Mouse (Mus musculus) stomach, embryonic 16.5 days (tissue): ENCODE results near the gene Tmem101. TPM values are rescaled to one million over a fixed set of nuclear protein-coding genes. Genes with fewer than 3 reads are reported as not detected.
"Not testable (repeated sequence)": the region's sequence is repeated elsewhere in the genome, so short reads cannot be mapped to it uniquely, and the experiment has no call there.

ENCODE experiments used
- ATAC-seq: fragments of 200-750 bp; cut with Nextera tagmentation; 2 replicates; pipeline ENCODE4 v1.8.0; 2017; ENCODE audit warnings: moderate number of reproducible peaks, moderate TSS enrichment; ENCODE audit not compliant: insufficient read depth, low FRiP score
- H3K27ac ChIP-seq: fragments of 300-500 bp; sonication (generic); 2 replicates; pipeline ENCODE4 v1.5.1; 2014; ENCODE audit warnings: low read length
- H3K27me3 ChIP-seq: fragments of 300-500 bp; sonication (generic); 2 replicates; pipeline ENCODE4 v1.6.1; 2014; ENCODE audit warnings: low read length, control low read depth, mixed read lengths; ENCODE audit not compliant: control insufficient read depth, insufficient read depth
- H3K36me3 ChIP-seq: fragments of 300-500 bp; sonication (generic); 2 replicates; pipeline ENCODE4 v1.6.1; 2014; ENCODE audit warnings: low read length; ENCODE audit not compliant: control insufficient read depth, insufficient read depth
- H3K4me1 ChIP-seq: fragments of 300-500 bp; sonication (generic); 2 replicates; pipeline ENCODE4 v1.6.1; 2014; ENCODE audit warnings: low read length, control low read depth, mixed read lengths; ENCODE audit not compliant: control insufficient read depth, insufficient read depth
- H3K4me2 ChIP-seq: fragments of 300-500 bp; sonication (generic); 2 replicates; pipeline ENCODE4 v1.6.1; 2014; ENCODE audit warnings: low read depth, low read length, mixed read lengths
- H3K4me3 ChIP-seq: fragments of 300-500 bp; sonication (generic); replicated peaks from 2 replicates; pipeline ENCODE4 v1.5.1; 2014; ENCODE audit warnings: mild to moderate bottlenecking, low read length
- H3K9ac ChIP-seq: fragments of 300-500 bp; sonication (generic); 2 replicates; pipeline ENCODE4 v1.6.1; 2014; ENCODE audit warnings: low read length
- H3K9me3 ChIP-seq: fragments of 300-500 bp; sonication (generic); replicated peaks from 2 replicates; pipeline ENCODE4 v1.6.1; 2016; ENCODE audit warnings: low read length, control low read depth; ENCODE audit not compliant: control insufficient read depth
- WGBS: fragments of 180-500 bp; shearing (Covaris S2); extraction: QIAGEN DNeasy Blood & Tissue Kit; methylation state at CpG from one replicate; pipeline ENCODE4 v1.1.7; 2014; 5-methylcytosine and 5-hydroxymethylcytosine counted together
- polyA plus RNA-seq: library from polyadenylated mRNA; unstranded; fragments of >200 nt; fragmentation: Nextera tagmentation; extraction: Ambion mirVana; gene quantifications from 2 replicates; pipeline ENCODE4 v1.2.1, GENCODE M21; 2015

Gene Tmem101
- polyA plus RNA-seq, 1 experiment from 2014 or later: 29.0 TPM

GRCm38 (mm10) chr11:102159781-102160180 lies 3.6 kb upstream of the Tmem101 start:
- 0 out of 2 replicates have a peak, but pooled peaks have one; percentile 9 for ATAC-seq
- no peak overlapping the region for H3K4me3 ChIP-seq
- H3K36me3 ChIP-seq: peaks cover 12% of the 10 kb centered on the region; the same call in 1 of the 2 replicates
- no peaks in the 10 kb centered on the region for H3K27me3 ChIP-seq
- no peaks in the 10 kb centered on the region for H3K9me3 ChIP-seq
- no peak overlapping the region for H3K27ac ChIP-seq
- no peak overlapping the region for H3K9ac ChIP-seq
- whole genome bisulfite sequencing: 77% methylated on average over 5 of the region's 5 CpGs
- H3K4me2 ChIP-seq: no peak overlapping the region
- peaks cover 9% of the 10 kb centered on the region for H3K4me1 ChIP-seq

- H3K4me3 ChIP-seq, H3K27ac ChIP-seq, H3K4me2 ChIP-seq, H3K9ac ChIP-seq, H3K4me1 ChIP-seq, H3K27me3 ChIP-seq, ATAC-seq, H3K9me3 ChIP-seq: not testable (repeated sequence)
- WGBS: 81% methylated on average over 2 of the region's 2 CpGs
- H3K36me3 ChIP-seq: peaks cover 15% of the 10 kb centered on the region; the same call in 1 of the 2 replicates
Observed at GRCm38 (mm10) chr11:102158024-102158423, 1.8 kb upstream of the Tmem101 start.

- no peak overlapping the region for H3K4me2 ChIP-seq
- 14% methylated on average over 1 of the region's 1 CpGs for whole genome bisulfite sequencing
- H3K27me3 ChIP-seq: no peaks in the 10 kb centered on the region
- peaks cover 10% of the 10 kb centered on the region for H3K4me1 ChIP-seq
- peaks cover 10% of the 10 kb centered on the region; the same call in 1 of the 2 replicates for H3K36me3 ChIP-seq
- no peak overlapping the region for H3K4me3 ChIP-seq
- H3K27ac ChIP-seq: no peak overlapping the region
- H3K9me3 ChIP-seq: no peaks in the 10 kb centered on the region
- H3K9ac ChIP-seq: no peak overlapping the region
- no peak for ATAC-seq
Observed at GRCm38 (mm10) chr11:102156786-102157089, 534 bp upstream of the Tmem101 start.

- H3K4me1 ChIP-seq: no peaks in the 10 kb centered on the region
- peaks cover 45% of the 10 kb centered on the region for H3K27me3 ChIP-seq
- ATAC-seq: no peak
- 12% methylated on average over 34 of the region's 34 CpGs for WGBS
- no peak overlapping the region for H3K4me3 ChIP-seq
- H3K27ac ChIP-seq: no peak overlapping the region
- no peaks in the 10 kb centered on the region for H3K9me3 ChIP-seq
- H3K36me3 ChIP-seq: no peaks in the 10 kb centered on the region
- no peak overlapping the region for H3K9ac ChIP-seq
- 0 out of 2 replicates have a peak overlapping the region, but pooled peaks have one; percentile 7 for H3K4me2 ChIP-seq
Observed at GRCm38 (mm10) chr11:102147213-102147989, 8.8 kb downstream of the Tmem101 start.

- Histone ChIP-seq H3K4me2 (no peak overlapping the region), H3K4me1 (no peaks in the 10 kb centered on the region), H3K27me3 (peaks cover 45% of the 10 kb centered on the region), H3K36me3 (no peaks in the 10 kb centered on the region), H3K9me3 (no peaks in the 10 kb centered on the region), H3K4me3 (peak overlapping the region; percentile 30), H3K9ac (0 out of 2 replicates have a peak overlapping the region, but pooled peaks have one; percentile 25), H3K27ac (no peak overlapping the region)
- WGBS: 10% methylated on average over 17 of the region's 17 CpGs
- ATAC-seq: no peak
Observed at GRCm38 (mm10) chr11:102146531-102146930, 9.7 kb downstream of the Tmem101 start.

- Histone ChIP-seq H3K4me3 (peak overlapping the region; percentile 30), H3K9ac (no peak overlapping the region; the same call in 1 of the 2 replicates), H3K27me3 (peaks cover 45% of the 10 kb centered on the region), H3K9me3 (no peaks in the 10 kb centered on the region), H3K4me1 (no peaks in the 10 kb centered on the region), H3K36me3 (no peaks in the 10 kb centered on the region), H3K27ac (no peak overlapping the region), H3K4me2 (peak overlapping the region; percentile 44)
- no peak for ATAC-seq
- WGBS: 9% methylated on average over 16 of the region's 16 CpGs
Observed at GRCm38 (mm10) chr11:102146005-102146404, 10.2 kb downstream of the Tmem101 start.

- H3K36me3 ChIP-seq: no peaks in the 10 kb centered on the region
- WGBS: 2% methylated on average over 50 of the region's 50 CpGs
- H3K4me3 ChIP-seq: peak within 1 kb of the TSS; percentile 30
- H3K27ac ChIP-seq: no peak within 1 kb of the TSS
- no peaks in the 10 kb centered on the region for H3K4me1 ChIP-seq
- 0 out of 2 replicates have a peak, but pooled peaks have one; percentile 8 for ATAC-seq
- H3K4me2 ChIP-seq: peak within 1 kb of the TSS; percentile 44
- peak within 1 kb of the TSS; percentile 17; the same call in 1 of the 2 replicates for H3K9ac ChIP-seq
- H3K27me3 ChIP-seq: peaks cover 45% of the 10 kb centered on the region
- no peaks in the 10 kb centered on the region for H3K9me3 ChIP-seq
Observed at GRCm38 (mm10) chr11:102145471-102146001, 10.7 kb downstream of the Tmem101 start, which contains the start of gene Nags. TSS of gene Nags (plus strand) at chr11:102145513.

- Histone ChIP-seq H3K4me3 (peak overlapping the region; percentile 30), H3K9me3 (no peaks in the 10 kb centered on the region), H3K9ac (peak overlapping the region; percentile 17; the same call in 1 of the 2 replicates), H3K27me3 (peaks cover 45% of the 10 kb centered on the region), H3K4me1 (no peaks in the 10 kb centered on the region), H3K4me2 (peak overlapping the region; percentile 44), H3K36me3 (no peaks in the 10 kb centered on the region), H3K27ac (no peak overlapping the region)
- peak; percentile 63; the same call in 1 of the 2 replicates for ATAC-seq
- WGBS: 29% methylated on average over 13 of the region's 13 CpGs
Observed at GRCm38 (mm10) chr11:102144957-102145470, 11.2 kb downstream of the Tmem101 start.

- H3K4me3 ChIP-seq: no peak overlapping the region
- peak; percentile 54; the same call in 1 of the 2 replicates for ATAC-seq
- no peaks in the 10 kb centered on the region for H3K4me1 ChIP-seq
- H3K4me2 ChIP-seq: no peak overlapping the region
- no peak overlapping the region for H3K27ac ChIP-seq
- H3K9ac ChIP-seq: no peak overlapping the region
- no peaks in the 10 kb centered on the region for H3K9me3 ChIP-seq
- no peaks in the 10 kb centered on the region for H3K36me3 ChIP-seq
- WGBS: 54% methylated on average over 7 of the region's 7 CpGs
- H3K27me3 ChIP-seq: peaks cover 28% of the 10 kb centered on the region
Observed at GRCm38 (mm10) chr11:102142355-102142754, 13.8 kb downstream of the Tmem101 start.
